Mouse (Mus musculus) cerebellum, adult 2 months (tissue): ENCODE results near the gene Pfdn4.

Source experiments
- CTCF ChIP-seq: fragments of 200-500 bp; IDR thresholded peaks from 2 replicates; pipeline ENCODE4 v1.5.1; 2011; ENCODE audit warnings: low read depth, mild to moderate bottlenecking, control low read depth, low read length, moderate library complexity, borderline replicate concordance; ENCODE audit not compliant: insufficient read depth
- POLR2A ChIP-seq: fragments of 200-500 bp; IDR thresholded peaks from 2 replicates; pipeline ENCODE4 v1.6.1; 2011; ENCODE audit warnings: low read length, control low read depth, borderline replicate concordance; ENCODE audit not compliant: insufficient read depth

GRCm38 (mm10) chr2:170503983-170504382 is 7.8 kb downstream of the Pfdn4 start:
- TF ChIP-seq POLR2A (no peak), CTCF (no peak)
